9 mouse cellular contexts compared by ENCODE assay signal in genomic region chr2:30660613-30660991, GRCm38 (mm10).
A peak's percentile ranks its signal among the peaks of the same experiment; 100 is the strongest.
DNase-seq lines count a peak whose midpoint lies in the region; ATAC-seq and TF ChIP-seq lines count a peak whose summit lies in the region.
"Had no signal": no experiment of that assay in that cellular context is flagged by ENCODE, and none has a peak within 500 bp of the region (broad histone marks: within the 10 kb centered on the region; RNA-seq: fewer than 3 reads in every experiment).

No protein-coding gene starts in this region.

- no peaks in the 10 kb centered on the region for H3K9me3 ChIP-seq in forebrain, embryonic 11.5 days (ENCODE audit: control insufficient read depth, low read length)
- H3K9me3 ChIP-seq in liver, embryonic 11.5 days (ENCODE audit: control insufficient read depth, low read length), result no peaks in the 10 kb centered on the region

- peak; percentile 35 for DNase-seq in kidney, adult 2 months
- no peak for DNase-seq in kidney, adult 9 months
- DNase-seq in R1 (ENCODE audit: low read depth, low spot score), result peak; percentile 63
- DNase-seq in forebrain, embryonic 11.5 days (ENCODE audit: low spot score), result peak; percentile 74
- DNase-seq in liver, embryonic 11.5 days (ENCODE audit: low spot score), result no peak
- no peak for DNase-seq in adipocyte (ENCODE audit: low spot score)

- no peak overlapping the region for H3K4me2 ChIP-seq in forebrain, embryonic 11.5 days (ENCODE audit: low read depth, low read length, severe bottlenecking)
- H3K4me2 ChIP-seq in liver, embryonic 11.5 days, result no peak overlapping the region

- no peaks in the 10 kb centered on the region for H3K27me3 ChIP-seq in kidney, adult 2 months (replicated peaks; ENCODE audit: control insufficient read depth, insufficient read depth, low read length)
- H3K27me3 ChIP-seq in forebrain, embryonic 11.5 days (ENCODE audit: control insufficient read depth, insufficient read depth, low read length), result no peaks in the 10 kb centered on the region
- no peaks in the 10 kb centered on the region for H3K27me3 ChIP-seq in liver, embryonic 11.5 days (replicated peaks; ENCODE audit: control insufficient read depth, insufficient read depth, low read length)

- H3K4me3 ChIP-seq in kidney, adult 2 months (ENCODE audit: insufficient read depth, low read depth, low read length), result no peak overlapping the region
- H3K4me3 ChIP-seq in forebrain, embryonic 11.5 days (ENCODE audit: low read depth, low read length), result no peak overlapping the region
- H3K4me3 ChIP-seq in liver, embryonic 11.5 days (ENCODE audit: low read depth, low read length), result no peak overlapping the region

- no peaks in the 10 kb centered on the region for H3K36me3 ChIP-seq in kidney, adult 2 months (ENCODE audit: control insufficient read depth, insufficient read depth, low read length)
- no peaks in the 10 kb centered on the region for H3K36me3 ChIP-seq in forebrain, embryonic 11.5 days (ENCODE audit: control insufficient read depth, insufficient read depth, low read length)
- H3K36me3 ChIP-seq in liver, embryonic 11.5 days (ENCODE audit: control insufficient read depth, insufficient read depth, low read length), result no peaks in the 10 kb centered on the region

- H3K9ac ChIP-seq in forebrain, embryonic 11.5 days (ENCODE audit: low read length), result peak overlapping the region; percentile 44
- H3K9ac ChIP-seq in liver, embryonic 11.5 days (ENCODE audit: low read depth, low read length), result no peak overlapping the region

- no peak for TF ChIP-seq CTCF in kidney, adult 2 months (conservative IDR thresholded peaks at IDR 0.05; ENCODE audit: insufficient read depth, insufficient read length, low read depth, low read length)

- H3K4me1 ChIP-seq in kidney, adult 2 months (ENCODE audit: control insufficient read depth, insufficient read depth, low read length), result peaks cover 28% of the 10 kb centered on the region
- H3K4me1 ChIP-seq in forebrain, embryonic 11.5 days (replicated peaks; ENCODE audit: control insufficient read depth, insufficient read depth, low read length), result peaks cover 48% of the 10 kb centered on the region
- peaks cover 36% of the 10 kb centered on the region for H3K4me1 ChIP-seq in liver, embryonic 11.5 days (replicated peaks; ENCODE audit: control insufficient read depth, insufficient read depth, low read length)

- H3K27ac ChIP-seq in kidney, adult 2 months (ENCODE audit: insufficient read depth, low read depth, low read length), result no peak overlapping the region; the same call in 1 of the 2 replicates
- peak overlapping the region; percentile 97 for H3K27ac ChIP-seq in forebrain, embryonic 11.5 days (ENCODE audit: low read depth, low read length)
- peak overlapping the region; percentile 83 for H3K27ac ChIP-seq in liver, embryonic 11.5 days (ENCODE audit: low read depth, low read length)
- H3K27ac ChIP-seq: macrophage had no signal

- no peak for TF ChIP-seq POLR2A in kidney, adult 2 months (IDR thresholded peaks at IDR 0.05; ENCODE audit: low read depth, low read length)

- 0 out of 2 replicates have a peak, but pooled peaks have one; percentile 5 for ATAC-seq in forebrain, embryonic 11.5 days (replicated peaks; ENCODE audit: low FRiP score)
- no peak for ATAC-seq in liver, embryonic 11.5 days (replicated peaks; ENCODE audit: low FRiP score)
- no peak for ATAC-seq in activated CD4-positive, CD25-positive, alpha-beta regulatory T cell, adult 4 months
- ATAC-seq in erythroid progenitor cell, adult 5-6 weeks (replicated peaks; ENCODE audit: low FRiP score, poor library complexity, severe bottlenecking), result no peak

- WGBS in kidney, adult 2 months, result 51% methylated on average over 10 of the region's 10 CpGs
- WGBS in forebrain, embryonic 11.5 days, result 5% methylated on average over 10 of the region's 10 CpGs
- WGBS in liver, embryonic 11.5 days, result 24% methylated on average over 10 of the region's 10 CpGs

Comparison
In these comparisons a context has a peak if more than half of its experiments do, and no peak if none do; other contexts are left out.
1. DNase-seq: peak in kidney, adult 2 months (single experiment), R1 (single experiment) and forebrain, embryonic 11.5 days (single experiment); none in kidney, adult 9 months (single experiment), liver, embryonic 11.5 days (single experiment) and adipocyte (single experiment).